Comparison of ENCODE assay signal across 21 mouse cellular contexts in genomic region chr3:89061696-89062095, GRCm38 (mm10). TPM values are rescaled to one million over a fixed set of nuclear protein-coding genes. Genes with fewer than 3 reads are reported as not detected.
"Had no signal": no experiment of that assay in that cellular context is flagged by ENCODE, and none has a peak within 500 bp of the region (broad histone marks: within the 10 kb centered on the region; RNA-seq: fewer than 3 reads in every experiment).

No protein-coding gene starts in this region.

- DNase-seq: kidney, postnatal 10 days; lung, adult 2 months; lung, postnatal 4 days; right cerebral cortex, postnatal 14 days; thymus, adult 18-20 months; thymus, postnatal 14 days had no signal

- H3K4me1 ChIP-seq: limb, embryonic 10.5 days; liver, embryonic 15.5 days; midbrain, embryonic 13.5 days had no signal

- ATAC-seq: lung, postnatal 0 days; midbrain, embryonic 13.5 days had no signal

- H3K9me3 ChIP-seq: limb, embryonic 10.5 days; liver, embryonic 15.5 days; midbrain, embryonic 13.5 days had no signal

- H3K4me2 ChIP-seq: liver, embryonic 11.5 days; liver, embryonic 15.5 days; midbrain, embryonic 13.5 days had no signal

- H3K27ac ChIP-seq: limb, embryonic 10.5 days; liver, embryonic 15.5 days; midbrain, embryonic 13.5 days; stomach, postnatal 0 days had no signal

- H3K9ac ChIP-seq: liver, embryonic 15.5 days; midbrain, embryonic 13.5 days had no signal

- H3K4me3 ChIP-seq: limb, embryonic 10.5 days; liver, embryonic 15.5 days; midbrain, embryonic 13.5 days had no signal

- H3K27me3 ChIP-seq: liver, embryonic 15.5 days; midbrain, embryonic 13.5 days had no signal

RNA-seq across cellular contexts. Expression of gene Gm43738, which starts 39.2 kb away (rescaled TPM):
- total RNA-seq: layer of hippocampus, postnatal 14 days; left cerebral cortex, adult 18-20 months; left cerebral cortex, postnatal 14 days; megakaryocyte, adult 5-6 weeks; midbrain, postnatal 0 days had no signal
- polyA plus RNA-seq: kidney, embryonic 14.5 days; large intestine, adult 2 months; liver, embryonic 11.5 days; liver, embryonic 15.5 days; lung, adult 2 months; lung, postnatal 0 days; midbrain, embryonic 13.5 days; midbrain, postnatal 0 days; neural tube, embryonic 14.5 days; small intestine, adult 2 months had no signal
